Mouse (Mus musculus): ENCODE data around the gene Gm17349. TPM values are rescaled to one million over a fixed set of nuclear protein-coding genes. Genes with fewer than 3 reads are reported as not detected.

Gm17349 gene
- polyA plus RNA-seq, 1 experiment from 2014 or later = not detected

DNA sequence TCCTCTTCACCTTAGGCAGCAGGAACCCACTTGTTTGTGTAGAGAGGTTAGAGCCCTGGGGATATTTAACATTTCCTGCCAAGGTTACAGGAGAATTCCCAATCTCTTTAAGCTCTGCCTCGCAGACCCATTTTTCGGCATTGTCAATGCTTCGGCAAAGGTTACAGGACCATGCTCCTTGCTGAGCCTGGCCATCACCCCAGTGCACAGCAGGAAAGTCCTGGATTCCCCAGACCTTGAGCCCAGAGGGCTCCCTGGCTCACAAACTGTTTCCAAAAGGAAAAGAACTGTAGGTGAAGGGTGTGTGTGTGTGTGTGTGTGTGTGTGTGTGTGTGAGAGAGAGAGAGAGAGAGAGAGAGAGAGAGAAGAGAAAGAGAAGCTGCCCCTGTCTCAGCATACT, 30.4 kb downstream of the Gm17349 start:
- peaks cover 39% of the 10 kb centered on the region for H3K27me3 ChIP-seq
- ATAC-seq (ENCODE audit: insufficient number of reproducible peaks, low FRiP score, low TSS enrichment, low read depth) = no peak
- no peak overlapping the region for H3K27ac ChIP-seq (replicated peaks)
- H3K4me1 ChIP-seq = peaks cover 29% of the 10 kb centered on the region
- no peak overlapping the region for H3K9ac ChIP-seq
- H3K4me2 ChIP-seq (replicated peaks) = no peak overlapping the region
- WGBS = 64% methylated on average over 3 of the region's 3 CpGs
- no peaks in the 10 kb centered on the region for H3K36me3 ChIP-seq
- no peak overlapping the region for H3K4me3 ChIP-seq (replicated peaks)
- H3K9me3 ChIP-seq (replicated peaks) = no peaks in the 10 kb centered on the region

DNA sequence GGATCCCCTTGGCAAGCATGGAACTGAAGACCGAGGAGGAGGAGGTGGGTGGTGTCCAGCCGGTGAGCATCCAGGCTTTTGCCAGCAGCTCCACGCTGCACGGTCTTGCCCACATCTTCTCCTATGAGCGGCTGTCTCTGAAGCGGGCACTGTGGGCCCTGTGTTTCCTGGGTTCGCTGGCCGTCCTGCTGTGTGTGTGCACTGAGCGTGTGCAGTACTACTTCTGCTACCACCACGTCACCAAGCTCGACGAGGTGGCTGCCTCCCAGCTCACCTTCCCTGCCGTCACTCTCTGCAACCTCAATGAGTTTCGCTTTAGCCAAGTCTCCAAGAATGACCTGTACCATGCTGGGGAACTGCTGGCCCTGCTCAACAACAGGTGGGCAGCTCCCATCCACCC, 33.5 kb downstream of the Gm17349 start:
- no peak overlapping the region for H3K27ac ChIP-seq (replicated peaks)
- no peaks in the 10 kb centered on the region for H3K36me3 ChIP-seq
- no peak overlapping the region for H3K4me3 ChIP-seq (replicated peaks)
- H3K4me1 ChIP-seq = peaks cover 24% of the 10 kb centered on the region
- H3K4me2 ChIP-seq (replicated peaks) = no peak overlapping the region
- 75% methylated on average over 14 of the region's 14 CpGs for WGBS
- H3K9me3 ChIP-seq (replicated peaks) = no peaks in the 10 kb centered on the region
- peaks cover 53% of the 10 kb centered on the region for H3K27me3 ChIP-seq
- no peak for ATAC-seq (ENCODE audit: insufficient number of reproducible peaks, low FRiP score, low TSS enrichment, low read depth)
- H3K9ac ChIP-seq = no peak overlapping the region

DNA sequence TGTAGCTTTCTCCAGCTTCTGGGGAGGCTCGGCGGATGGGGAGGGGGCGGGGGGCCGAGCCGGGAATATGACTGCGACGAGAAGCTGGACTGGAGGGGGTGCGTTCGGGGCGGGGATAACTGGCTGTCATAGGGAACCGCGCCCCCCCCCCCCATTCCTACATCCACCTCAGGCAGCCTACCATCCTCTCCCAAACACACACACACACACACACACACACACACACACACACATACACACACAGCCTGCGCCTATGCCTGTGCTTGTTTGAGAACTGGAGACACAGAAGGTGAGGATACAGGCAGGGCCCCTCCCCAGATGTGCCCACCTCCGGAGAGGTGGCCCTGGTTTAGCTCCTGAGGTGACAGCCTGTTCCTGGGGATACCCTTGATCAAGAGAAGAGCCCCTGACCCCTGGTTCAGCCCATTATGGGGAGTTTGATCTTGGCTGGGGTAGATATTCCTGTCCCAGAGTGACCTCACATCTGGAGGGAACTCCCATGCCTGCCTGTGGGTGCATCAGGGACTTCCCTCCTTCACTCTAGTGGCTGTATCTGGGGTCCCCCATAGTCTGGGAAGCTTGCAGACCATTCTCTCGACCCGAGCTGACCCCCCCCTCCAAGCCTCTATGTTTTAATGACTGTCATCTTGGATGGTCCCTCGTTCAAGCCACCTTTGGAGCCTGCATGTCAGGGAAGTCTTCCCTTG, 34.2 kb downstream of the Gm17349 start:
- Histone ChIP-seq H3K4me3 (replicated peaks) (peak overlapping the region; percentile 48), H3K4me1 (peaks cover 24% of the 10 kb centered on the region), H3K36me3 (no peaks in the 10 kb centered on the region), H3K4me2 (replicated peaks) (peak overlapping the region; percentile 93), H3K9ac (peak overlapping the region; percentile 16; the same call in 1 of the 2 replicates), H3K27ac (replicated peaks) (no peak overlapping the region), H3K27me3 (peaks cover 60% of the 10 kb centered on the region), H3K9me3 (replicated peaks) (no peaks in the 10 kb centered on the region)
- 27% methylated on average over 6 of the region's 17 CpGs for WGBS
- ATAC-seq (ENCODE audit: insufficient number of reproducible peaks, low FRiP score, low TSS enrichment, low read depth) = no peak

DNA sequence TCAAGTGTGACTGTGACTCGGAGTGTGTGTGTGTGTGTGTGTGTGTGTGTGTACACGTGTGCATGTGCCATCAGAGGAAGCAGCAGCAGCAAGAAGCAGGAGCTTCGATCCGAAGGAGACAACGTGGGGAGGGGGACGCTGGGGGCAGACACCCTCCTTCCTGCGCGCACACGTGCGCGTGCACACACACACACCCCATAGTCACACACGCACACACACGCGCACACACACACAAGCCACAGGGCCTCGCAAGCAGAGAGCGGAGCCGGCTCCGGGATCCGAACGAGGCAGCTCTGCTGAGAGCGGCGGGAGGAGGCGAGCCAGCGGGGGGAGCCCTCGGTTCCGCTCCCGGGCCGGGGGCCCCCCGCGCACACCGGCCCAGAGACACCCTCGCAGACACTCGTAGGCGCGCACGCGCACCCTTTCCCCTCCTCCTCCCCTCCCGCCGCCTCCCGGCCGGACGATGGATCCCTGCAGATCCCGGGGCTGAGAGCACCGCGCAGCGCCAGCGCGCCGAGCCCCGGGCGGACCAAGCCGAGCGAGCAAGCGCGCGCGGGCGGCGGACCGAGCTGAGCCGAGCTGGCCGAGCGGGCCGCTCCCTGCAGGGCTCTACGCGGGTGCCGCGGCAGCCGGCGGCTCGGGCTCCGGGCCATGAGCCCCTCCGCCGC, 35.0 kb downstream of the Gm17349 start, which contains the start of gene Asic1:
Asic1 (plus strand) TSS at position 215 of the 668 bp plus-strand sequence.
- H3K9me3 ChIP-seq (replicated peaks) = no peaks in the 10 kb centered on the region
- H3K4me1 ChIP-seq = peaks cover 26% of the 10 kb centered on the region
- WGBS = under 1% methylated on average over 72 of the region's 74 CpGs
- H3K27ac ChIP-seq (replicated peaks) = no peak within 1 kb of the TSS
- peak within 1 kb of the TSS; percentile 48 for H3K4me3 ChIP-seq (replicated peaks)
- H3K4me2 ChIP-seq (replicated peaks) = peak within 1 kb of the TSS; percentile 93
- peak; percentile 64 for ATAC-seq (ENCODE audit: insufficient number of reproducible peaks, low FRiP score, low TSS enrichment, low read depth)
- H3K27me3 ChIP-seq = peaks cover 68% of the 10 kb centered on the region
- H3K36me3 ChIP-seq = no peaks in the 10 kb centered on the region
- peak within 1 kb of the TSS; percentile 16 for H3K9ac ChIP-seq

DNA sequence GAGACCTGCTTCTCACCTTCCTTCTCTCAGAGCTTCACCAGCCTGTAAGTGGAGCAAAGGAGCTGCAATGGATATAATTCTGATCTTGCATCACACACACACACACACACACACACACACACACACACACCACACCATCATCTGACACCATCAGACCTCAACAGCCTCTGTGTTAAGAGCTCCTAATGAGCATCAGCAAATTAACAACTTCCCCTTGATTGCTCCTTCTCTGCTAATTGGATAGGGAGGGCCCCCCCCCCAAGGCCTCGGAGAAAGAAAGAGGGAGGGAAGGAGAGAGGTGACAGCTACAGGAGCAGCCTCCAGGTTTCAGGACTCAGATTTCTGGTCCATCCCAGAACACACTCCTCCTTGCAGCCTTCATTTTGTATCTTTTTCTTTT, 35.9 kb downstream of the Gm17349 start:
- peaks cover 69% of the 10 kb centered on the region for H3K27me3 ChIP-seq
- H3K4me2 ChIP-seq (replicated peaks) = no peak overlapping the region
- peaks cover 35% of the 10 kb centered on the region for H3K4me1 ChIP-seq
- 0% methylated on average over 1 of the region's 1 CpGs for WGBS
- no peak overlapping the region for H3K9ac ChIP-seq
- H3K27ac ChIP-seq (replicated peaks) = no peak overlapping the region
- ATAC-seq (ENCODE audit: insufficient number of reproducible peaks, low FRiP score, low TSS enrichment, low read depth) = no peak
- no peaks in the 10 kb centered on the region for H3K36me3 ChIP-seq
- no peak overlapping the region for H3K4me3 ChIP-seq (replicated peaks)
- H3K9me3 ChIP-seq (replicated peaks) = no peaks in the 10 kb centered on the region

DNA sequence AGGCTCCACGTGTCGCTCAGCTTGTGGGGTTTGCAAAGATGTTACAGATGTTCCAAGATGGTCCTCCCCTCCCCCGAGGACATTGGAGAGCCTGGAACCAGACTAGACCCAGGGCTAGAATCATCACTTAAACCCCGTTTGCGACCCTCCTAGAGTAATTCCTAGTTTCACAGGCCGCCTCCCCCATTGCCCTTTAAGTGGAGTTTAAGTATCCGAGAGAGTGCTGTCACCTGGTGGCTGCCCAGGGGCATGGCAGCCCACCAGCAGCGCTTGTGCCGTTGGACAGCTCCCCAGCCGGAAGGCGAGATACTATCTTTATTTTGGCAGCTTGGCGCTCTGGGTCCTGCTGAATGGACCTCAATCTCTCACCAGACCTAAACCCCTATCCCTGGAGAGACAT, 36.4 kb downstream of the Gm17349 start:
- H3K4me3 ChIP-seq (replicated peaks) = no peak overlapping the region
- no peaks in the 10 kb centered on the region for H3K9me3 ChIP-seq (replicated peaks)
- no peaks in the 10 kb centered on the region for H3K36me3 ChIP-seq
- H3K4me2 ChIP-seq (replicated peaks) = peak overlapping the region; percentile 12; the same call in 1 of the 2 replicates
- H3K4me1 ChIP-seq = peaks cover 40% of the 10 kb centered on the region
- no peak for ATAC-seq (ENCODE audit: insufficient number of reproducible peaks, low FRiP score, low TSS enrichment, low read depth)
- H3K9ac ChIP-seq = no peak overlapping the region
- H3K27ac ChIP-seq (replicated peaks) = no peak overlapping the region
- WGBS = 1% methylated on average over 12 of the region's 12 CpGs
- peaks cover 68% of the 10 kb centered on the region for H3K27me3 ChIP-seq

DNA sequence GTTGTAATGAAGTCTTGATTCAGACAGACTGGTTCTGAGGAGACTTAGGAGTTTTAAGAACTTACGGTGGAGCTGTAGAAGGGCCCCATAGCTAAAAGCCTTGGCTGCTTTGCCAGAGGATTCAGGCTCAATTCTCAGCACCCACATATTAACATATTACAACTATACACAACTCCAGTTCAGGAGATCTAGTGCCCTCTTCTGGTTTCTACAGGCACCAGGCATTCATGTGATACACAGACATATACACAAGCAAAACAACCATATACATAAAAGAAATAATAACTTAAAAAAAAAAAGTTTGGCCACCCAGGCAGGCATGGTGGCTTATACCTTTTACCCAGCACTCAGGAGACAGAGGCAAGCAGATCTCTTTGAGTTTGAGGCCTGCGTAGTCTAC, 37.7 kb downstream of the Gm17349 start:
- ATAC-seq (ENCODE audit: insufficient number of reproducible peaks, low FRiP score, low TSS enrichment, low read depth) = no peak
- H3K4me1 ChIP-seq = peaks cover 43% of the 10 kb centered on the region
- no peaks in the 10 kb centered on the region for H3K36me3 ChIP-seq
- peaks cover 55% of the 10 kb centered on the region for H3K27me3 ChIP-seq
- no peaks in the 10 kb centered on the region for H3K9me3 ChIP-seq (replicated peaks)
- no peak overlapping the region for H3K9ac ChIP-seq
- no peak overlapping the region for H3K4me2 ChIP-seq (replicated peaks)
- H3K27ac ChIP-seq (replicated peaks) = no peak overlapping the region
- 96% methylated on average over 2 of the region's 2 CpGs for WGBS
- H3K4me3 ChIP-seq (replicated peaks) = no peak overlapping the region

DNA sequence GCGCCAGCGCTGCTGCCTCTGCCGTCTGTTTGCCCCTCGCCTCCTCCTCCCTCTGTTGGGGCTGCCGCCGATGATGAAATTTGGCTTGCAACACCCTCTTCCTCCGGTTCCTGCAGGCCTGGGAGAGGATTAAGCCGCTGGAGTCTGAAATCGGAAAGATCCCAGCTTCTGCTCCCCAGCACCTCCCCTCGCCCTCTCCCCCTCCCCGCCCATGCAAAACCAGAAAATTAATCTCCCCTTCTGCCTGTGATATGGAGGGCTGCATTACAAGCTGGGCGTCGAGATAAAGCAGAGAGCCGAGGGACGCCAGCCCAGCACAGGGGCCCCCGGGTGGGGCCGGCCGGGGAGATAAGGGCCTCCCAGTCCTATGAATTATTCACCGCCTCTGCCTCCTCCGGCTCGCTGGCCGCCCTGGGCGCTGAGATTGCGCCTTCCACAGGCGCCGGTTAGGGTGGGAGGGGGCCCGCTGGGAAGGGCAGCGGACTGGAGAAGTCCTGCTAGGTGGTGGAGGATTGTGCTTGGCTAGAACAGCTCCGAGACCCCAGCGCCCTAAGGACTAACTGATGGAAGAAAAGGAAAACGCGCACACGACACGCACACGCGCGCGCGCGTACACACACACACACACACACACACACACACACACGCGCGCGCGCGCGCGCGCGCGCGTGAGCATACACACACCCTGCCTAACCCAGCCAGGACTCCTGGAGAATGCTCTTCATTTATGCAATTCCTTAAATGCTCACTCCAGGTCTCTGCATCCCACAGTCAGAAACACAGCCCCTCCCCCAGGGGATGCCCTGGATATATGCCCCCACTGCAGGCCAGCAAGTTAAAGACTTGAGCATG, 40.5 kb downstream of the Gm17349 start:
- Histone ChIP-seq H3K27ac (replicated peaks) (peak overlapping the region; percentile 48; the same call in 1 of the 2 replicates), H3K4me2 (replicated peaks) (peak overlapping the region; percentile 88), H3K36me3 (no peaks in the 10 kb centered on the region), H3K4me1 (peaks cover 30% of the 10 kb centered on the region), H3K9ac (peak overlapping the region; percentile 23; the same call in 1 of the 2 replicates), H3K9me3 (replicated peaks) (no peaks in the 10 kb centered on the region), H3K27me3 (peaks cover 35% of the 10 kb centered on the region), H3K4me3 (replicated peaks) (peak overlapping the region; percentile 43)
- ATAC-seq (ENCODE audit: insufficient number of reproducible peaks, low FRiP score, low TSS enrichment, low read depth) = peak; percentile 25; the same call in 1 of the 2 replicates
- 1% methylated on average over 46 of the region's 52 CpGs for WGBS

DNA sequence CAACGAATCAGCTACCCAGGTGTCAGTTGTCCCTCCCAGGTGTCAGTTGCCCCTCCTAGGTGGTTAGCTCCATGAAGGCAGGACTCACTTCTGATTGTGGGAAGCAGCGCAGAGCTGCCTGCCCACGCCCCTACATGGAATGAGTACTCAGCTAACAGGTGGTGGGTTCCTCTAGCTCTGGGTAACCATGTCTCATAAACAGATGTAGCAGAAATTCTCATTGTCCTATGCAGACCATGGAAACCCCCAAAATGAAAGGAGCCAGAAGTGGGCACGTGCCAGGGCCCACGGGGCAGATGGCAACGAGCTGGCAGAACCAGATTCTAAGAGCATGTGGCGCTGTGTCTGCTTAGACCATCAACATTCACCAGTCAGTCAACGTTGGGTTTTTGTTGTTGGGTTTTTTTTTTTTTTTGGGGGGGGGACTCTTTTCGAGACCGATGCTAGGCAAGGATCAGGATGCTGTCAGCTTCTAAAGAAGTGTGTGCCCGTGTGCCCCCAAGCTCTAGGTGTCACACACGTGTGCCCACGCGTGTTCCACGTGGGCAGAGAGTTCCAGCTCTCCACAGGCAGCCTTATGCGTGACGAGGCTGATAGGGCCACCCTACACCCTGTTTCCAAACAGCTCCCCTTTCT, 41.2 kb downstream of the Gm17349 start:
- peak overlapping the region; percentile 88 for H3K4me2 ChIP-seq (replicated peaks)
- H3K4me3 ChIP-seq (replicated peaks) = peak overlapping the region; percentile 43
- H3K9me3 ChIP-seq (replicated peaks) = no peaks in the 10 kb centered on the region
- peaks cover 28% of the 10 kb centered on the region for H3K27me3 ChIP-seq
- ATAC-seq (ENCODE audit: insufficient number of reproducible peaks, low FRiP score, low TSS enrichment, low read depth) = no peak
- peak overlapping the region; percentile 48; the same call in 1 of the 2 replicates for H3K27ac ChIP-seq (replicated peaks)
- no peak overlapping the region for H3K9ac ChIP-seq
- 2% methylated on average over 17 of the region's 17 CpGs for WGBS
- H3K36me3 ChIP-seq = no peaks in the 10 kb centered on the region
- H3K4me1 ChIP-seq = peaks cover 26% of the 10 kb centered on the region

DNA sequence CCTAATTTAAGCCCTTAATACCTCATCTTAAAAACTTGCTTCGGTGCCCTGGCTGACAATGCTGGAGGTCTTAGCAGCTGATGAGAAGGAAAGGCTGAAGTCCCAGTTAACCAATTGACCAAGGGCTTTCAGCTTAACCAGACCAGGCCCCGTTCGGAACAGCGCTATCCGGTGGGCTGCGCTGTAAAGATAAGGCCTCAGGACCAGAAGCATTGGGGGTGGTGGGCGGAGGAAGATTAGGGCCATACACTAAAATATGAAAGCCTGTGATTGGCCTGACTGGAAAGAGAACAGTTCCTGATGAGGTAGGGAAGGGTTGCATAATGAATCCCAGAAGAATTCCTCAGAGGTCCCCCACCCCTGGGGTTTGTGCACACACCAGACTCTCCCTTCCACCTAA, 42.9 kb downstream of the Gm17349 start:
- Histone ChIP-seq H3K27me3 (peaks cover 23% of the 10 kb centered on the region), H3K9me3 (replicated peaks) (no peaks in the 10 kb centered on the region), H3K4me2 (replicated peaks) (no peak overlapping the region), H3K36me3 (no peaks in the 10 kb centered on the region), H3K9ac (no peak overlapping the region), H3K27ac (replicated peaks) (no peak overlapping the region), H3K4me1 (peaks cover 20% of the 10 kb centered on the region), H3K4me3 (replicated peaks) (no peak overlapping the region)
- 48% methylated on average over 7 of the region's 7 CpGs for WGBS
- ATAC-seq (ENCODE audit: insufficient number of reproducible peaks, low FRiP score, low TSS enrichment, low read depth) = no peak
